Mouse (Mus musculus): Measurements from ENCODE around the gene Tmem235. TPM values are rescaled to one million over a fixed set of nuclear protein-coding genes. Genes with fewer than 3 reads are reported as not detected.
"Not testable (repeated sequence)": the region's sequence is repeated elsewhere in the genome, so short reads cannot be mapped to it uniquely, and the experiment has no call there.

Gene Tmem235
- polyA plus RNA-seq, 1 experiment from 2014 or later, result not detected

GRCm38 (mm10) chr11:117825333-117826101 is 35.0 kb upstream of the Tmem235 start, which contains the start of the genes Afmid and Tk1:
Gene Afmid (plus strand): TSS chr11:117825924.
Gene Tk1 (minus strand): TSS chr11:117826092.
- H3K4me3 ChIP-seq, result peak within 1 kb of the TSS; percentile 56
- ATAC-seq (ENCODE audit: insufficient number of reproducible peaks, insufficient read depth, low FRiP score, low TSS enrichment), result peak; percentile 73; the same call in 1 of the 2 replicates
- H3K4me1 ChIP-seq, result peaks cover 41% of the 10 kb centered on the region
- H3K9me3 ChIP-seq, result no peaks in the 10 kb centered on the region
- H3K27me3 ChIP-seq, result no peaks in the 10 kb centered on the region
- H3K36me3 ChIP-seq, result peaks cover 20% of the 10 kb centered on the region
- peak within 1 kb of the TSS; percentile 63 for H3K9ac ChIP-seq
- H3K4me2 ChIP-seq (replicated peaks), result peak within 1 kb of the TSS; percentile 78
- under 1% methylated on average over 34 of the region's 34 CpGs for WGBS
- peak within 1 kb of the TSS; percentile 92 for H3K27ac ChIP-seq

- H3K27ac ChIP-seq, result peak overlapping the region; percentile 92
- no peaks in the 10 kb centered on the region for H3K9me3 ChIP-seq
- H3K36me3 ChIP-seq, result peaks cover 13% of the 10 kb centered on the region
- H3K4me2 ChIP-seq (replicated peaks), result peak overlapping the region; percentile 78
- H3K4me3 ChIP-seq, result peak overlapping the region; percentile 56
- peaks cover 41% of the 10 kb centered on the region for H3K4me1 ChIP-seq
- 4% methylated on average over 5 of the region's 5 CpGs for WGBS
- H3K27me3 ChIP-seq, result no peaks in the 10 kb centered on the region
- H3K9ac ChIP-seq, result peak overlapping the region; percentile 63
- ATAC-seq (ENCODE audit: insufficient number of reproducible peaks, insufficient read depth, low FRiP score, low TSS enrichment), result peak; percentile 8; the same call in 1 of the 2 replicates
Observed at GRCm38 (mm10) chr11:117826164-117826563, 34.4 kb upstream of the Tmem235 start.

GRCm38 (mm10) chr11:117826916-117827315 is 33.6 kb upstream of the Tmem235 start:
- Histone ChIP-seq H3K27ac (peak overlapping the region; percentile 92; the same call in 1 of the 2 replicates), H3K4me3 (peak overlapping the region; percentile 56; the same call in 1 of the 2 replicates), H3K9ac (0 out of 2 replicates have a peak overlapping the region, but pooled peaks have one; percentile 63), H3K4me1 (peaks cover 41% of the 10 kb centered on the region), H3K36me3 (peaks cover 6% of the 10 kb centered on the region), H3K27me3 (no peaks in the 10 kb centered on the region), H3K9me3 (no peaks in the 10 kb centered on the region), H3K4me2 (replicated peaks) (peak overlapping the region; percentile 78)
- no peak for ATAC-seq (ENCODE audit: insufficient number of reproducible peaks, insufficient read depth, low FRiP score, low TSS enrichment)
- 66% methylated on average over 8 of the region's 8 CpGs for WGBS

GRCm38 (mm10) chr11:117827386-117827785 is 33.2 kb upstream of the Tmem235 start:
- Histone ChIP-seq H3K4me2 (replicated peaks) (no peak overlapping the region), H3K4me3 (no peak overlapping the region), H3K27me3 (no peaks in the 10 kb centered on the region), H3K27ac (no peak overlapping the region), H3K9ac (no peak overlapping the region), H3K36me3 (peaks cover 1% of the 10 kb centered on the region; the same call in 1 of the 2 replicates), H3K9me3 (no peaks in the 10 kb centered on the region), H3K4me1 (peaks cover 45% of the 10 kb centered on the region)
- WGBS, result 64% methylated on average over 3 of the region's 3 CpGs
- no peak for ATAC-seq (ENCODE audit: insufficient number of reproducible peaks, insufficient read depth, low FRiP score, low TSS enrichment)

GRCm38 (mm10) chr11:117828149-117828887 is 32.2 kb upstream of the Tmem235 start:
- no peak for ATAC-seq (ENCODE audit: insufficient number of reproducible peaks, insufficient read depth, low FRiP score, low TSS enrichment)
- H3K4me1 ChIP-seq, result peaks cover 45% of the 10 kb centered on the region
- H3K9me3 ChIP-seq, result no peaks in the 10 kb centered on the region
- no peak overlapping the region for H3K4me3 ChIP-seq
- no peaks in the 10 kb centered on the region for H3K27me3 ChIP-seq
- H3K4me2 ChIP-seq (replicated peaks), result no peak overlapping the region
- peak overlapping the region; percentile 9; the same call in 1 of the 2 replicates for H3K27ac ChIP-seq
- WGBS, result 76% methylated on average over 18 of the region's 18 CpGs
- 0 out of 2 replicates have a peak overlapping the region, but pooled peaks have one; percentile 15 for H3K9ac ChIP-seq
- no peaks in the 10 kb centered on the region for H3K36me3 ChIP-seq

GRCm38 (mm10) chr11:117828888-117829604 is 31.5 kb upstream of the Tmem235 start:
- no peak for ATAC-seq (ENCODE audit: insufficient number of reproducible peaks, insufficient read depth, low FRiP score, low TSS enrichment)
- Histone ChIP-seq H3K27ac (peak overlapping the region; percentile 9; the same call in 1 of the 2 replicates), H3K4me1 (peaks cover 39% of the 10 kb centered on the region), H3K4me2 (replicated peaks) (no peak overlapping the region), H3K9ac (0 out of 2 replicates have a peak overlapping the region, but pooled peaks have one; percentile 15), H3K9me3 (no peaks in the 10 kb centered on the region), H3K27me3 (no peaks in the 10 kb centered on the region), H3K4me3 (no peak overlapping the region), H3K36me3 (no peaks in the 10 kb centered on the region)
- 54% methylated on average over 9 of the region's 9 CpGs for WGBS

GRCm38 (mm10) chr11:117829671-117830215 is 30.8 kb upstream of the Tmem235 start:
- no peak for ATAC-seq (ENCODE audit: insufficient number of reproducible peaks, insufficient read depth, low FRiP score, low TSS enrichment)
- Histone ChIP-seq H3K9ac (no peak overlapping the region), H3K36me3 (no peaks in the 10 kb centered on the region), H3K27ac (peak overlapping the region; percentile 9; the same call in 1 of the 2 replicates), H3K4me3 (no peak overlapping the region), H3K9me3 (no peaks in the 10 kb centered on the region), H3K4me1 (peaks cover 33% of the 10 kb centered on the region), H3K4me2 (replicated peaks) (no peak overlapping the region), H3K27me3 (no peaks in the 10 kb centered on the region)
- WGBS, result 72% methylated on average over 2 of the region's 2 CpGs

GRCm38 (mm10) chr11:117830401-117830800 is 30.2 kb upstream of the Tmem235 start:
- 82% methylated on average over 9 of the region's 9 CpGs for WGBS
- Histone ChIP-seq H3K36me3 (no peaks in the 10 kb centered on the region), H3K9ac (no peak overlapping the region), H3K4me1 (peaks cover 33% of the 10 kb centered on the region), H3K27ac (no peak overlapping the region), H3K27me3 (no peaks in the 10 kb centered on the region), H3K4me3 (no peak overlapping the region), H3K9me3 (no peaks in the 10 kb centered on the region), H3K4me2 (replicated peaks) (no peak overlapping the region)
- no peak for ATAC-seq (ENCODE audit: insufficient number of reproducible peaks, insufficient read depth, low FRiP score, low TSS enrichment)

GRCm38 (mm10) chr11:117832086-117832969 is 28.2 kb upstream of the Tmem235 start:
- no peak overlapping the region for H3K27ac ChIP-seq
- H3K36me3 ChIP-seq, result no peaks in the 10 kb centered on the region
- peak overlapping the region; percentile 24; the same call in 1 of the 2 replicates for H3K4me3 ChIP-seq
- no peak overlapping the region for H3K9ac ChIP-seq
- peak overlapping the region; percentile 44 for H3K4me2 ChIP-seq (replicated peaks)
- no peak for ATAC-seq (ENCODE audit: insufficient number of reproducible peaks, insufficient read depth, low FRiP score, low TSS enrichment)
- H3K9me3 ChIP-seq, result no peaks in the 10 kb centered on the region
- WGBS, result 19% methylated on average over 28 of the region's 28 CpGs
- H3K27me3 ChIP-seq, result no peaks in the 10 kb centered on the region
- peaks cover 26% of the 10 kb centered on the region; the same call in 1 of the 2 replicates for H3K4me1 ChIP-seq

GRCm38 (mm10) chr11:117833509-117833908 is 27.0 kb upstream of the Tmem235 start:
- 75% methylated on average over 6 of the region's 6 CpGs for WGBS
- H3K9me3 ChIP-seq; H3K27me3 ChIP-seq; H3K36me3 ChIP-seq; H3K4me2 ChIP-seq (replicated peaks); H3K4me3 ChIP-seq; H3K27ac ChIP-seq; ATAC-seq (ENCODE audit: insufficient number of reproducible peaks, insufficient read depth, low FRiP score, low TSS enrichment); H3K9ac ChIP-seq: not testable (repeated sequence)
- H3K4me1 ChIP-seq, result peaks cover 18% of the 10 kb centered on the region; the same call in 1 of the 2 replicates
